Mouse (Mus musculus): Measurements from ENCODE around the gene Hmgb1. TPM values are rescaled to one million over a fixed set of nuclear protein-coding genes. Genes with fewer than 3 reads are reported as not detected.

Hmgb1 gene
- total and polyA plus RNA-seq, 3 experiments = 517 to 576 (median 529) TPM

- H3K36me3 ChIP-seq (replicated peaks) = no peaks in the 10 kb centered on the region
- no peak for TF ChIP-seq GATA1 (IDR thresholded peaks at IDR 0.05; ENCODE audit: borderline replicate concordance, low read length)
- no peak for TF ChIP-seq TAL1 (conservative IDR thresholded peaks at IDR 0.05; ENCODE audit: low read depth, low read length)
- TF ChIP-seq GATA2 (IDR thresholded peaks at IDR 0.05; ENCODE audit: borderline replicate concordance, low read depth, low read length) = no peak
- TF ChIP-seq POLR2AphosphoS5 (IDR thresholded peaks at IDR 0.05; ENCODE audit: insufficient replicate concordance, low read depth, low read length) = no peak
- no peak for TF ChIP-seq CTCF (IDR thresholded peaks at IDR 0.05; ENCODE audit: low read depth, low read length)
- DNase-seq (ENCODE audit: low spot score) = peak; percentile 10
- peak; percentile 50 for ATAC-seq (ENCODE audit: extremely low read depth, insufficient number of reproducible peaks, low FRiP score, poor library complexity, severe bottlenecking)
- no peak overlapping the region for H3K4me3 ChIP-seq (ENCODE audit: low read depth, low read length)
- peaks cover 3% of the 10 kb centered on the region; the same call in 1 of the 2 replicates for H3K27me3 ChIP-seq (ENCODE audit: insufficient read depth, low read length)
- H3K4me1 ChIP-seq (ENCODE audit: insufficient read depth, low read depth, low read length) = peaks cover 9% of the 10 kb centered on the region
- no peaks in the 10 kb centered on the region for H3K9me3 ChIP-seq (replicated peaks)
Observed at GRCm38 (mm10) chr5:149136933-149137365, 47.3 kb downstream of the Hmgb1 start.

GRCm38 (mm10) chr5:149135455-149136354 is 48.6 kb downstream of the Hmgb1 start:
- no peaks in the 10 kb centered on the region for H3K9me3 ChIP-seq (replicated peaks)
- ATAC-seq (ENCODE audit: extremely low read depth, insufficient number of reproducible peaks, low FRiP score, poor library complexity, severe bottlenecking) (no peak), DNase-seq (ENCODE audit: low spot score) (no peak)
- peaks cover 9% of the 10 kb centered on the region for H3K4me1 ChIP-seq (ENCODE audit: insufficient read depth, low read depth, low read length)
- no peak overlapping the region for H3K4me3 ChIP-seq (ENCODE audit: low read depth, low read length)
- H3K27me3 ChIP-seq (ENCODE audit: insufficient read depth, low read length) = peaks cover 3% of the 10 kb centered on the region; the same call in 1 of the 2 replicates
- TF ChIP-seq GATA2 (IDR thresholded peaks at IDR 0.05; ENCODE audit: borderline replicate concordance, low read depth, low read length) (no peak), TAL1 (conservative IDR thresholded peaks at IDR 0.05; ENCODE audit: low read depth, low read length) (no peak), GATA1 (IDR thresholded peaks at IDR 0.05; ENCODE audit: borderline replicate concordance, low read length) (no peak), CTCF (IDR thresholded peaks at IDR 0.05; ENCODE audit: low read depth, low read length) (no peak), POLR2AphosphoS5 (IDR thresholded peaks at IDR 0.05; ENCODE audit: insufficient replicate concordance, low read depth, low read length) (no peak)
- no peaks in the 10 kb centered on the region for H3K36me3 ChIP-seq (replicated peaks)

GRCm38 (mm10) chr5:149134751-149135454 is 49.4 kb downstream of the Hmgb1 start:
- Histone ChIP-seq H3K36me3 (replicated peaks) (no peaks in the 10 kb centered on the region), H3K9me3 (replicated peaks) (no peaks in the 10 kb centered on the region), H3K4me1 (ENCODE audit: insufficient read depth, low read depth, low read length) (peaks cover 5% of the 10 kb centered on the region; the same call in 1 of the 2 replicates), H3K27me3 (ENCODE audit: insufficient read depth, low read length) (peaks cover 3% of the 10 kb centered on the region; the same call in 1 of the 2 replicates), H3K4me3 (ENCODE audit: low read depth, low read length) (no peak overlapping the region)
- TF ChIP-seq GATA1 (IDR thresholded peaks at IDR 0.05; ENCODE audit: borderline replicate concordance, low read length) (no peak), CTCF (IDR thresholded peaks at IDR 0.05; ENCODE audit: low read depth, low read length) (no peak), GATA2 (IDR thresholded peaks at IDR 0.05; ENCODE audit: borderline replicate concordance, low read depth, low read length) (no peak), TAL1 (conservative IDR thresholded peaks at IDR 0.05; ENCODE audit: low read depth, low read length) (no peak), POLR2AphosphoS5 (IDR thresholded peaks at IDR 0.05; ENCODE audit: insufficient replicate concordance, low read depth, low read length) (no peak)
- DNase-seq (ENCODE audit: low spot score) (no peak), ATAC-seq (ENCODE audit: extremely low read depth, insufficient number of reproducible peaks, low FRiP score, poor library complexity, severe bottlenecking) (no peak)

GRCm38 (mm10) chr5:149128473-149128872 is 55.8 kb downstream of the Hmgb1 start:
- Histone ChIP-seq H3K36me3 (replicated peaks) (no peaks in the 10 kb centered on the region), H3K27me3 (ENCODE audit: insufficient read depth, low read length) (peaks cover 3% of the 10 kb centered on the region; the same call in 1 of the 2 replicates), H3K4me3 (ENCODE audit: low read depth, low read length) (no peak overlapping the region), H3K4me1 (ENCODE audit: insufficient read depth, low read depth, low read length) (no peaks in the 10 kb centered on the region), H3K9me3 (replicated peaks) (no peaks in the 10 kb centered on the region)
- ATAC-seq (ENCODE audit: extremely low read depth, insufficient number of reproducible peaks, low FRiP score, poor library complexity, severe bottlenecking) = no peak
- TF ChIP-seq CTCF (IDR thresholded peaks at IDR 0.05; ENCODE audit: low read depth, low read length) (no peak), GATA2 (IDR thresholded peaks at IDR 0.05; ENCODE audit: borderline replicate concordance, low read depth, low read length) (no peak), TAL1 (conservative IDR thresholded peaks at IDR 0.05; ENCODE audit: low read depth, low read length) (no peak), GATA1 (IDR thresholded peaks at IDR 0.05; ENCODE audit: borderline replicate concordance, low read length) (no peak)
- no peak for DNase-seq (ENCODE audit: low spot score)

- Histone ChIP-seq H3K36me3 (replicated peaks) (no peaks in the 10 kb centered on the region), H3K9me3 (replicated peaks) (no peaks in the 10 kb centered on the region), H3K27me3 (ENCODE audit: insufficient read depth, low read length) (peaks cover 3% of the 10 kb centered on the region; the same call in 1 of the 2 replicates), H3K4me3 (ENCODE audit: low read depth, low read length) (no peak overlapping the region), H3K4me1 (ENCODE audit: insufficient read depth, low read depth, low read length) (no peaks in the 10 kb centered on the region)
- no peak for DNase-seq (ENCODE audit: low spot score)
- TF ChIP-seq CTCF (IDR thresholded peaks at IDR 0.05; ENCODE audit: low read depth, low read length) (no peak), GATA1 (IDR thresholded peaks at IDR 0.05; ENCODE audit: borderline replicate concordance, low read length) (no peak), POLR2AphosphoS5 (IDR thresholded peaks at IDR 0.05; ENCODE audit: insufficient replicate concordance, low read depth, low read length) (no peak), GATA2 (IDR thresholded peaks at IDR 0.05; ENCODE audit: borderline replicate concordance, low read depth, low read length) (no peak), TAL1 (conservative IDR thresholded peaks at IDR 0.05; ENCODE audit: low read depth, low read length) (no peak)
- no peak for ATAC-seq (ENCODE audit: extremely low read depth, insufficient number of reproducible peaks, low FRiP score, poor library complexity, severe bottlenecking)
Observed at GRCm38 (mm10) chr5:149123795-149124194, 60.5 kb downstream of the Hmgb1 start.
